Mouse (Mus musculus): ENCODE data around the gene Hat1.

GRCm38 (mm10) chr2:71366618-71367124, 22.1 kb upstream of the Hat1 start:
- TF ChIP-seq CTCF (IDR thresholded peaks at IDR 0.05) (no peak), EP300 (IDR thresholded peaks at IDR 0.05) (no peak)
